Mouse (Mus musculus) C2C12 (cell line): ENCODE results near the gene B3gnt7. TPM values are rescaled to one million over a fixed set of nuclear protein-coding genes. Genes with fewer than 3 reads are reported as not detected.

Source experiments
- H3K27me3 ChIP-seq: one replicate; pipeline ENCODE4 v1.6.1; 2011; ENCODE audit not compliant: control insufficient read depth, insufficient read depth, insufficient read length
- H3K36me3 ChIP-seq: one replicate; pipeline ENCODE4 v1.6.1; 2011; ENCODE audit not compliant: control insufficient read depth, insufficient read depth
- H3K4me3 ChIP-seq: one replicate; pipeline ENCODE4 v1.5.1; 2011; ENCODE audit warnings: mild to moderate bottlenecking, control low read depth; ENCODE audit not compliant: poor library complexity, insufficient read depth, severe bottlenecking
- H3K79me2 ChIP-seq: one replicate; pipeline ENCODE4 v1.6.1; 2011; ENCODE audit not compliant: control insufficient read depth, insufficient read depth
- H3K79me3 ChIP-seq: one replicate; pipeline ENCODE4 v1.6.1; 2011; ENCODE audit warnings: low read depth, control low read depth
- H3ac ChIP-seq: one replicate; pipeline ENCODE3; 2011; ENCODE audit warnings: low read depth; ENCODE audit not compliant: control insufficient read depth, insufficient read length
- CEBPB ChIP-seq: IDR thresholded peaks from one replicate; pipeline ENCODE4 v1.6.1; 2011; ENCODE audit warnings: low read depth, mild to moderate bottlenecking, control low read depth, moderate library complexity
- CTCF ChIP-seq: IDR thresholded peaks from one replicate; pipeline ENCODE4 v1.5.1; 2011; ENCODE audit not compliant: control insufficient read depth, insufficient read depth, insufficient read length
- FOSL1 ChIP-seq: IDR thresholded peaks from one replicate; pipeline ENCODE4 v1.8.0; 2011; ENCODE audit warnings: mild to moderate bottlenecking, low read length; ENCODE audit not compliant: poor library complexity, insufficient read depth, severe bottlenecking
- MAX ChIP-seq: IDR thresholded peaks from one replicate; pipeline ENCODE4 v1.6.1; 2011; ENCODE audit warnings: mild to moderate bottlenecking, control low read depth
- MYOD1 ChIP-seq: IDR thresholded peaks from one replicate; pipeline ENCODE4 v1.6.1; 2011; ENCODE audit warnings: low read depth; ENCODE audit not compliant: control insufficient read depth, insufficient read length
- MYOG ChIP-seq: IDR thresholded peaks from one replicate; pipeline ENCODE4 v1.6.1; 2011; ENCODE audit not compliant: control insufficient read depth, insufficient read length; ENCODE audit errors: extremely low read depth
- USF1 ChIP-seq: IDR thresholded peaks from one replicate; pipeline ENCODE4 v1.6.1; 2011; ENCODE audit warnings: low read depth, mild to moderate bottlenecking, control low read depth, moderate library complexity
- polyA plus RNA-seq: library from polyadenylated mRNA; unstranded; fragments of >200 nt; fragmentation: generic; extraction: Trizol; gene quantifications from one replicate; pipeline ENCODE4 v1.2.1, GENCODE M21; 2012; ENCODE audit warnings: missing spikeins

The B3gnt7 gene
- polyA plus RNA-seq, 1 experiment = not detected

GRCm38 (mm10) chr1:86265060-86265459 is 37.6 kb upstream of the B3gnt7 start:
- Histone ChIP-seq H3K4me3 (no peak overlapping the region), H3K79me3 (no peaks in the 10 kb centered on the region), H3ac (no peak overlapping the region), H3K79me2 (no peaks in the 10 kb centered on the region), H3K36me3 (no peaks in the 10 kb centered on the region), H3K27me3 (no peaks in the 10 kb centered on the region)
- TF ChIP-seq USF1 (no peak), CTCF (no peak), MAX (no peak), FOSL1 (no peak), MYOG (no peak), CEBPB (no peak), MYOD1 (no peak)

DNA sequence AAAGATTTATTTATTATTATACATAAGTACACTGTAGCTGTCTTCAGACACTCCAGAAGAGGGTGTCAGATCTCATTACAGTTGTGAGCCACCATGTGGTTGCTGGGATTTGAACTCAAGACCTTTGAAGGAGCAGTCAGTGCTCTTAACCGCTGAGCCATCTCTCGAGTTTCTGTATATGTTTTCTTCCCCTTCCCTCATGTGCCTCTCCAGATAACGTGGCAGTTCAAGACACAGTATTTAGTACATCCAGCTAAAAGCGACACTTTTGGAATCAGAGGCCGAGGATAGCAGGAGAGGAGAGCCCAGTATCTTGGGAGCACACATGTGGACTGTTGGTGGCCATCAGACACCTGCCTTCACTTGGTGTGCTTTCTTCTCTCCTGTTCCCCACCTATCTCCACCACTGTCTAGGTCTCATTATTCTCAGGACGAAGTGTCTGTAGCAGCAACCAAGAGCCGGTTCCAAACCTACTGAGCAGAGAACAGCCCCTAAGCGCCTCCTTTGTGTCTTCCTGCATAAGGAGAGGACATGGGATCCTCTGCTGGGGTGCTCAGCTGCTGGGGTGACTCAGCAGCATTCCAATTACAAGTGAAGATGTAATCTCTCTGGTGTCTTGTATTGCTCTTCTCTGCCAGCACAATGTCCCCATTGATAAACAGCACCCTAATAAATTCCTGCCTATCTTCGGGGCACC is 34.0 kb upstream of the B3gnt7 start:
- Histone ChIP-seq H3K4me3 (no peak overlapping the region), H3K79me3 (no peaks in the 10 kb centered on the region), H3K36me3 (no peaks in the 10 kb centered on the region), H3K27me3 (no peaks in the 10 kb centered on the region), H3ac (no peak overlapping the region), H3K79me2 (no peaks in the 10 kb centered on the region)
- TF ChIP-seq MYOG (no peak), MYOD1 (peak; percentile 14)

GRCm38 (mm10) chr1:86269190-86269508 is 33.5 kb upstream of the B3gnt7 start:
- H3K4me3 ChIP-seq = no peak overlapping the region
- no peaks in the 10 kb centered on the region for H3K79me2 ChIP-seq
- H3K27me3 ChIP-seq = no peaks in the 10 kb centered on the region

DNA sequence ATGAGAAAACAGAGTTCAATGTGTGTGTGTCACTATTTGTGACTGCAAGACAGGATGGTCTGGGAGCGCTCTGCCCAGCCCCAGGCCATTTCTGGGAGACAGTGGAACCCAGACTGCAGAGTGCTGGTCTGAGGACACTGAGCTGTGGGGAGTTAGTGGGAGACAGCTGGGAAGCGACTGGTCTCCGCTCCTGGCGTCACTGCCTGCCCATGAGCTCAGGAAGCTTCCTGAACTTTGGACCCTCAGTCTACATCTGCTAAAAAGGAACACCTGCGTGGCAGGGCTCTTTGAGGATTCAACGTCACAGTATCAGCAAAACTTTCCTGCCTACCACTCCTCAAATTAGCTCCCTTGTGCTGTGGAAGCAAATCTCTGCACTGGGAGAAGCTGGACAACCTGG is 30.9 kb upstream of the B3gnt7 start:
- no peaks in the 10 kb centered on the region for H3K36me3 ChIP-seq
- H3ac ChIP-seq = no peak overlapping the region
- H3K79me2 ChIP-seq = no peaks in the 10 kb centered on the region
- no peaks in the 10 kb centered on the region for H3K27me3 ChIP-seq
- H3K4me3 ChIP-seq = no peak overlapping the region
- TF ChIP-seq CEBPB (no peak), MYOG (no peak), MYOD1 (no peak), MAX (no peak), CTCF (no peak), FOSL1 (no peak), USF1 (no peak)
- no peaks in the 10 kb centered on the region for H3K79me3 ChIP-seq

More at GRCm38 (mm10) chr1:86269190-86269508, 33.5 kb upstream of the B3gnt7 start:
- no peaks in the 10 kb centered on the region for H3K79me3 ChIP-seq
- no peak overlapping the region for H3ac ChIP-seq
- H3K36me3 ChIP-seq = no peaks in the 10 kb centered on the region
- no peak for TF ChIP-seq MYOD1
- no peak for TF ChIP-seq MYOG
- TF ChIP-seq MAX = no peak
- no peak for TF ChIP-seq USF1
- TF ChIP-seq CTCF = no peak
- no peak for TF ChIP-seq FOSL1
- TF ChIP-seq CEBPB = no peak

GRCm38 (mm10) chr1:86277055-86277454 is 25.6 kb upstream of the B3gnt7 start:
- H3K27me3 ChIP-seq = no peaks in the 10 kb centered on the region
- H3K79me3 ChIP-seq = no peaks in the 10 kb centered on the region
- TF ChIP-seq MYOG (no peak), CTCF (no peak), CEBPB (no peak), MYOD1 (no peak), MAX (no peak)
- H3ac ChIP-seq = no peak overlapping the region
- no peaks in the 10 kb centered on the region for H3K79me2 ChIP-seq
- H3K36me3 ChIP-seq = no peaks in the 10 kb centered on the region
- H3K4me3 ChIP-seq = no peak overlapping the region

GRCm38 (mm10) chr1:86281781-86282536 is 20.7 kb upstream of the B3gnt7 start:
- no peaks in the 10 kb centered on the region for H3K79me3 ChIP-seq
- no peak overlapping the region for H3K4me3 ChIP-seq
- H3K27me3 ChIP-seq = no peaks in the 10 kb centered on the region
- no peak overlapping the region for H3ac ChIP-seq
- no peaks in the 10 kb centered on the region for H3K79me2 ChIP-seq
- TF ChIP-seq FOSL1 = no peak
- TF ChIP-seq MYOD1 = no peak
- no peak for TF ChIP-seq MYOG
- TF ChIP-seq CEBPB = no peak
- TF ChIP-seq MAX = no peak
- TF ChIP-seq CTCF = no peak
- TF ChIP-seq USF1 = no peak
- H3K36me3 ChIP-seq = no peaks in the 10 kb centered on the region
